Mouse (Mus musculus) CH12.LX (cell line): ENCODE results near the gene Cryzl2. TPM values are rescaled to one million over a fixed set of nuclear protein-coding genes. Genes with fewer than 3 reads are reported as not detected.

Experiments used
- DNase-seq: peaks from one replicate; pipeline ENCODE4 v3.0.0-alpha.2; 2013; ENCODE audit errors: extremely low read depth
- H3K27ac ChIP-seq: 2 replicates; pipeline ENCODE4 v1.5.1; 2012; ENCODE audit warnings: low read depth, mild to moderate bottlenecking, control low read depth, moderate library complexity; ENCODE audit not compliant: insufficient read depth
- H3K27me3 ChIP-seq: replicated peaks from 2 replicates; pipeline ENCODE3; 2012; ENCODE audit warnings: inconsistent platforms
- H3K36me3 ChIP-seq, 2 experiments: replicated peaks in 1 of 2; 2 replicates each; pipeline versions ENCODE3 to v1.6.1; 2012; ENCODE audit warnings: inconsistent platforms in 1 of 2, low read length in 1 of 2, mild to moderate bottlenecking in 1 of 2, mixed read lengths in 1 of 2, moderate library complexity in 1 of 2; ENCODE audit not compliant: control insufficient read depth in 1 of 2, insufficient read depth in 1 of 2
- H3K4me1 ChIP-seq, 2 experiments: 2 replicates each; pipeline ENCODE4 v1.6.1; 2012; ENCODE audit warnings: inconsistent platforms in 1 of 2, moderate library complexity in 1 of 2; ENCODE audit not compliant: insufficient read depth in 2 of 2, control insufficient read depth in 1 of 2
- H3K4me2 ChIP-seq: 2 replicates; pipeline ENCODE4 v1.6.1; 2012; ENCODE audit warnings: low read depth, mild to moderate bottlenecking, control low read depth; ENCODE audit not compliant: poor library complexity, insufficient read depth, severe bottlenecking
- H3K4me3 ChIP-seq, 3 experiments: fragments of 150-350 bp in 1 of 3; sonication (generic) in 1 of 3; replicated peaks in 1 of 3; 2 replicates each; pipeline versions ENCODE3 to v1.5.1; 2011 to 2012; ENCODE audit warnings: low read depth in 2 of 3, low read length in 2 of 3, mild to moderate bottlenecking in 2 of 3, moderate library complexity in 2 of 3, control low read depth in 1 of 3, improper control_type of control experiment in 1 of 3, inconsistent platforms in 1 of 3, mixed read lengths in 1 of 3; ENCODE audit not compliant: poor library complexity in 1 of 3
- H3K79me2 ChIP-seq: replicated peaks from 2 replicates; pipeline ENCODE4 v1.6.1; 2012; ENCODE audit warnings: mild to moderate bottlenecking, moderate library complexity; ENCODE audit not compliant: control insufficient read depth, poor library complexity, insufficient read depth, severe bottlenecking; ENCODE audit errors: extremely low read depth
- H3K9ac ChIP-seq: 2 replicates; pipeline ENCODE4 v1.6.1; 2012; ENCODE audit warnings: low read depth, mild to moderate bottlenecking, control low read depth, moderate library complexity; ENCODE audit not compliant: insufficient read depth
- H3K9me3 ChIP-seq: replicated peaks from 2 replicates; pipeline ENCODE3; 2012; ENCODE audit warnings: low read length, inconsistent platforms, mixed read lengths
- BHLHE40 ChIP-seq: IDR thresholded peaks from 2 replicates; pipeline ENCODE4 v1.6.1; 2011; ENCODE audit warnings: mild to moderate bottlenecking, low read depth, low read length, improper control_type of control experiment
- CHD2 ChIP-seq: IDR thresholded peaks from 2 replicates; pipeline ENCODE4 v1.6.1; 2011; ENCODE audit warnings: low read length, improper control_type of control experiment
- E2F4 ChIP-seq: IDR thresholded peaks from 2 replicates; pipeline ENCODE4 v1.6.1; 2011; ENCODE audit warnings: low read depth, low read length, improper control_type of control experiment; ENCODE audit not compliant: insufficient replicate concordance
- EP300 ChIP-seq: IDR thresholded peaks from 2 replicates; pipeline ENCODE4 v1.6.1; 2011; ENCODE audit warnings: low read length, improper control_type of control experiment
- HCFC1 ChIP-seq: IDR thresholded peaks from 2 replicates; pipeline ENCODE4 v1.6.1; 2012; ENCODE audit warnings: low read depth, mild to moderate bottlenecking, inconsistent platforms, low read length, improper control_type of control experiment
- IRF4 ChIP-seq: IDR thresholded peaks from 2 replicates; pipeline ENCODE4 v1.6.1; 2014; ENCODE audit warnings: low read depth, mild to moderate bottlenecking, inconsistent platforms, low read length, improper control_type of control experiment
- JUN ChIP-seq: IDR thresholded peaks from 2 replicates; pipeline ENCODE4 v1.6.1; 2011; ENCODE audit warnings: low read depth, mild to moderate bottlenecking, low read length, improper control_type of control experiment, moderate library complexity; ENCODE audit not compliant: insufficient read depth
- MAFK ChIP-seq: IDR thresholded peaks from 2 replicates; pipeline ENCODE4 v1.6.1; 2011; ENCODE audit warnings: low read length, improper control_type of control experiment; ENCODE audit not compliant: insufficient replicate concordance
- MAX ChIP-seq: IDR thresholded peaks from 2 replicates; pipeline ENCODE4 v1.6.1; 2011; ENCODE audit warnings: low read length, improper control_type of control experiment
- MAZ ChIP-seq: IDR thresholded peaks from 2 replicates; pipeline ENCODE4 v1.6.1; 2012; ENCODE audit warnings: low read depth, mild to moderate bottlenecking, inconsistent platforms, low read length, improper control_type of control experiment, moderate library complexity
- MXI1 ChIP-seq: IDR thresholded peaks from 2 replicates; pipeline ENCODE4 v1.6.1; 2011; ENCODE audit warnings: mild to moderate bottlenecking, low read depth, low read length, improper control_type of control experiment
- PAX5 ChIP-seq: IDR thresholded peaks from 2 replicates; pipeline ENCODE4 v1.6.1; 2012; ENCODE audit warnings: low read length, inconsistent platforms, mixed read lengths
- POLR2A ChIP-seq: IDR thresholded peaks from 2 replicates; pipeline ENCODE4 v1.6.1; 2011; ENCODE audit warnings: low read depth, mild to moderate bottlenecking, improper control_type of control experiment, low read length
- RCOR1 ChIP-seq: conservative IDR thresholded peaks from 2 replicates; pipeline ENCODE4 v1.6.1; 2012; ENCODE audit warnings: low read depth, mild to moderate bottlenecking, inconsistent platforms, low read length, improper control_type of control experiment
- SIN3A ChIP-seq: IDR thresholded peaks from 2 replicates; pipeline ENCODE4 v1.6.1; 2012; ENCODE audit warnings: low read length, improper control_type of control experiment, inconsistent platforms
- UBTF ChIP-seq: IDR thresholded peaks from 2 replicates; pipeline ENCODE4 v1.6.1; 2012; ENCODE audit warnings: low read depth, mild to moderate bottlenecking, inconsistent platforms, low read length, improper control_type of control experiment, moderate library complexity
- USF2 ChIP-seq: conservative IDR thresholded peaks from 2 replicates; pipeline ENCODE4 v1.6.1; 2011; ENCODE audit warnings: low read depth, low read length, improper control_type of control experiment
- ZC3H11A ChIP-seq: IDR thresholded peaks from 2 replicates; pipeline ENCODE4 v1.6.1; 2012; ENCODE audit warnings: low read depth, mild to moderate bottlenecking, inconsistent platforms, low read length, improper control_type of control experiment
- dilution Hi-C: fragments of 300-500 bp; cut with MboI; formaldehyde crosslinking; loops from 2 replicates; pipeline ENCODE4 v1.14.3; 2020; ENCODE audit warnings: low sequenced_read_pairs; ENCODE audit not compliant: extremely low pct_unique_long_range_greater_than_20kb, extremely low pct_ligation_motif_present
- in situ Hi-C: fragments of 300-500 bp; cut with MboI; formaldehyde crosslinking; loops from 3 replicates; pipeline ENCODE4 v1.14.3; 2019; ENCODE audit warnings: low sequenced_read_pairs, low pct_ligation_motif_present, low pct_unique_long_range_greater_than_20kb, mixed read lengths
- polyA plus RNA-seq: library from polyadenylated mRNA; unstranded; fragments of >175 nt; gene quantifications from 2 replicates; pipeline ENCODE4 v1.2.1, GENCODE M21; 2012; ENCODE audit warnings: low read depth; ENCODE audit not compliant: insufficient read length
- total RNA-seq, 2 experiments: library from RNA; depleted of rRNA; stranded (reverse); fragments of 300-350 nt in 1 of 2; fragments of >200 nt in 1 of 2; gene quantifications; 2 replicates each; pipeline ENCODE4 v1.2.3; 2012 to 2014

The Cryzl2 gene
- total and polyA plus RNA-seq, 3 experiments: 22.5 to 41.0 (median 25.0) TPM

- H3K4me2 ChIP-seq: no peak overlapping the region
- dilution Hi-C loops: no loop called here
- H3K4me3 ChIP-seq: no peak overlapping the region
- DNase-seq: no peak
- H3K9me3 ChIP-seq: no peaks in the 10 kb centered on the region
- no peaks in the 10 kb centered on the region for H3K27me3 ChIP-seq
- H3K27ac ChIP-seq: no peak overlapping the region
- H3K9ac ChIP-seq: no peak overlapping the region
- no peaks in the 10 kb centered on the region for H3K79me2 ChIP-seq
- H3K36me3 ChIP-seq: peaks cover 0 to 36% of the 10 kb centered on the region in 2 experiments
- peaks cover 0 to 28% of the 10 kb centered on the region in 2 experiments; a peak in 2 of 4 replicates for H3K4me1 ChIP-seq
- TF ChIP-seq E2F4 (no peak), HCFC1 (no peak), POLR2A (no peak), JUN (no peak), PAX5 (no peak), BHLHE40 (no peak), MXI1 (no peak), IRF4 (no peak), ZC3H11A (no peak), RCOR1 (no peak)
- TF ChIP-seq, all 38 proteins: peak for 0
- in situ Hi-C loops: no loop called here
Observed at GRCm38 (mm10) chr1:157417414-157417813, 41.0 kb upstream of the Cryzl2 start.

- H3K9me3 ChIP-seq: no peaks in the 10 kb centered on the region
- peaks cover 0 to 36% of the 10 kb centered on the region in 2 experiments for H3K36me3 ChIP-seq
- no peak overlapping the region for H3K4me3 ChIP-seq
- H3K4me2 ChIP-seq: no peak overlapping the region
- H3K9ac ChIP-seq: no peak overlapping the region
- TF ChIP-seq SIN3A: no peak
- no peak for TF ChIP-seq UBTF
- TF ChIP-seq EP300: no peak
- no peak for TF ChIP-seq USF2
- TF ChIP-seq JUN: no peak
- TF ChIP-seq CHD2: no peak
- no peak for TF ChIP-seq MAZ
- TF ChIP-seq MAFK: no peak
- TF ChIP-seq MAX: no peak
- H3K27me3 ChIP-seq: no peaks in the 10 kb centered on the region
- dilution Hi-C loops (no loop called here), in situ Hi-C loops (no loop called here)
- H3K79me2 ChIP-seq: no peaks in the 10 kb centered on the region
- no peak overlapping the region for H3K27ac ChIP-seq
- no peak for DNase-seq
- H3K4me1 ChIP-seq: peaks cover 0 to 28% of the 10 kb centered on the region in 2 experiments; a peak in 2 of 4 replicates
Observed at GRCm38 (mm10) chr1:157417861-157418260, 40.5 kb upstream of the Cryzl2 start.
